Mouse (Mus musculus): ENCODE measurements around the gene Slc8a1.

- TF ChIP-seq EP300 (IDR thresholded peaks at IDR 0.05; ENCODE audit: low read depth), result no peak
- TF ChIP-seq CTCF (IDR thresholded peaks at IDR 0.05; ENCODE audit: low read depth), result no peak
Observed at GRCm38 (mm10) chr17:81616326-81616725, 121.9 kb downstream of the Slc8a1 start.
